Mouse (Mus musculus) MN1 (cell line): ENCODE data around the gene Dnah11.

Experiments used
- DNase-seq: peaks from one replicate; pipeline ENCODE4 v3.0.0-alpha.2; 2016; ENCODE audit warnings: low spot score

Gene Dnah11

GRCm38 (mm10) chr12:118085291-118085690, 113.6 kb downstream of the Dnah11 start:
- DNase-seq, result no peak

- no peak for DNase-seq
Observed at GRCm38 (mm10) chr12:118084806-118085205, 114.0 kb downstream of the Dnah11 start.

- DNase-seq, result no peak
Observed at GRCm38 (mm10) chr12:118084134-118084533, 114.7 kb downstream of the Dnah11 start.

- no peak for DNase-seq
Observed at GRCm38 (mm10) chr12:118080441-118080840, 118.4 kb downstream of the Dnah11 start.

GRCm38 (mm10) chr12:118078434-118078989, 120.3 kb downstream of the Dnah11 start:
- DNase-seq, result no peak

GRCm38 (mm10) chr12:118076802-118077201, 122.0 kb downstream of the Dnah11 start:
- DNase-seq, result no peak

- DNase-seq, result no peak
Observed at GRCm38 (mm10) chr12:118072181-118072872, 126.5 kb downstream of the Dnah11 start.

GRCm38 (mm10) chr12:118071667-118072066, 127.2 kb downstream of the Dnah11 start:
- DNase-seq, result no peak

- no peak for DNase-seq
Observed at GRCm38 (mm10) chr12:118068785-118069184, 130.1 kb downstream of the Dnah11 start.

- no peak for DNase-seq
Observed at GRCm38 (mm10) chr12:118062343-118062742, 136.5 kb downstream of the Dnah11 start.

- no peak for DNase-seq
Observed at GRCm38 (mm10) chr12:118056876-118057275, 142.0 kb downstream of the Dnah11 start.

- no peak for DNase-seq
Observed at GRCm38 (mm10) chr12:118045381-118045780, 153.5 kb downstream of the Dnah11 start.

- DNase-seq, result no peak
Observed at GRCm38 (mm10) chr12:118043130-118043647, 155.7 kb downstream of the Dnah11 start.

- DNase-seq, result no peak
Observed at GRCm38 (mm10) chr12:118042196-118042595, 156.6 kb downstream of the Dnah11 start.

GRCm38 (mm10) chr12:118034990-118035389, 163.9 kb downstream of the Dnah11 start:
- DNase-seq, result no peak

- no peak for DNase-seq
Observed at GRCm38 (mm10) chr12:118025771-118026170, 173.1 kb downstream of the Dnah11 start.

- no peak for DNase-seq
Observed at GRCm38 (mm10) chr12:118018936-118019335, 179.9 kb downstream of the Dnah11 start.

GRCm38 (mm10) chr12:118013872-118014271, 185.0 kb downstream of the Dnah11 start:
- no peak for DNase-seq

GRCm38 (mm10) chr12:118011921-118012320, 186.9 kb downstream of the Dnah11 start:
- no peak for DNase-seq

GRCm38 (mm10) chr12:117994938-117995337, 203.9 kb downstream of the Dnah11 start:
- no peak for DNase-seq

- peak; percentile 34 for DNase-seq
Observed at GRCm38 (mm10) chr12:117993499-117993898, 205.3 kb downstream of the Dnah11 start.

- DNase-seq, result no peak
Observed at GRCm38 (mm10) chr12:117989018-117989828, 209.6 kb downstream of the Dnah11 start.

- no peak for DNase-seq
Observed at GRCm38 (mm10) chr12:117980315-117980714, 218.5 kb downstream of the Dnah11 start.
